22 mouse cellular contexts compared by ENCODE assay signal in the genomic region with DNA sequence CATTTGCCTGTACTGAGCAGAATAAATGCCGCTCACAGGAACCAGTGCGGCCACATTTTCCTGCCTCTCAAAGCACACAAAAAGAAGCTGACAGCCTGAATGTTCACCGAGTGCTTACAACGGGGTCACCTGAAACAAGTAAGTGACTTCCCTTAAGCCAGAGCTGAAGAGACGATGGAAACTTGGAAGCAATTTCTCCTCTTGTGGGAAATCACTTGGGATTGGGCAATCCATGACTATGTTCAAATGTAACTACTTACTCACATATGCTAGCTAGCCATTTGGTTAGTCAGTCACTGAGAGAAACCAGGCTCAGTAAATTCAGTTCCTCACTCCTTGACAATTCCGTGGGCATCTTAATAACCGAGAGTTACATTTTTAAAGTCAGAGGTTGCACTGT. TPM values are rescaled to one million over a fixed set of nuclear protein-coding genes. Genes with fewer than 3 reads are reported as not detected.
A peak's percentile ranks its signal among the peaks of the same experiment; 100 is the strongest.
DNase-seq lines count a peak whose midpoint lies in the region; ATAC-seq and TF ChIP-seq lines count a peak whose summit lies in the region.
"Had no signal": no experiment of that assay in that cellular context is flagged by ENCODE, and none has a peak within 500 bp of the region (broad histone marks: within the 10 kb centered on the region; RNA-seq: fewer than 3 reads in every experiment).

No protein-coding gene starts in this region.

- peak; percentile 26 to 43 for DNase-seq in lung, adult 18-20 months
- DNase-seq in lung, postnatal 10 days, result no peak
- peak; percentile 53 for DNase-seq in NIH3T3 (ENCODE audit: low read depth)
- peak; percentile 24 for DNase-seq in lung, postnatal 14 days
- peak; percentile 25 for DNase-seq in stomach, postnatal 0 days (ENCODE audit: low spot score)
- no peak for DNase-seq in cerebellum, postnatal 10 days
- DNase-seq in cerebellum, postnatal 14 days, result no peak
- DNase-seq: adrenal gland, postnatal 14 days; cerebellum, adult 2 months; cerebellum, postnatal 25 days; gastrocnemius, adult 2 months; gastrocnemius, postnatal 25 days; heart, postnatal 10 days; heart, postnatal 4 days had no signal

- WGBS in stomach, postnatal 0 days, result 66% methylated on average over 7 of the region's 7 CpGs

- no peaks in the 10 kb centered on the region for H3K36me3 ChIP-seq in stomach, postnatal 0 days (ENCODE audit: control insufficient read depth, insufficient read depth, low read length)
- H3K36me3 ChIP-seq: embryonic facial prominence, embryonic 12.5 days; hindbrain, embryonic 12.5 days had no signal

- TF ChIP-seq CTCF in stomach, postnatal 0 days (IDR thresholded peaks at IDR 0.05; ENCODE audit: low read depth), result no peak

- no peak for ATAC-seq in stomach, postnatal 0 days (ENCODE audit: low FRiP score, low TSS enrichment)
- ATAC-seq: forebrain, embryonic 14.5 days; hindbrain, embryonic 16.5 days; inflammation-experienced regulatory T-cells, adult 6 months had no signal

- H3K27me3 ChIP-seq in stomach, postnatal 0 days (ENCODE audit: control insufficient read depth, insufficient read depth, low read length), result no peaks in the 10 kb centered on the region
- H3K27me3 ChIP-seq: CH12.LX; embryonic facial prominence, embryonic 12.5 days; hindbrain, embryonic 12.5 days had no signal

- no peak overlapping the region for H3K4me3 ChIP-seq in stomach, postnatal 0 days (ENCODE audit: low read depth, low read length)
- H3K4me3 ChIP-seq: embryonic facial prominence, embryonic 12.5 days; gastrocnemius, adult 2 months; heart, embryonic 10.5 days; hindbrain, embryonic 12.5 days had no signal

- no peak overlapping the region for H3K9ac ChIP-seq in stomach, postnatal 0 days (ENCODE audit: low read length)
- H3K9ac ChIP-seq: embryonic facial prominence, embryonic 12.5 days; hindbrain, embryonic 12.5 days had no signal

- no peak overlapping the region for H3K4me2 ChIP-seq in stomach, postnatal 0 days (replicated peaks; ENCODE audit: low read depth)
- H3K4me2 ChIP-seq: embryonic facial prominence, embryonic 12.5 days; hindbrain, embryonic 12.5 days had no signal

- H3K9me3 ChIP-seq in stomach, postnatal 0 days (ENCODE audit: control insufficient read depth, low read length), result no peaks in the 10 kb centered on the region
- H3K9me3 ChIP-seq: embryonic facial prominence, embryonic 12.5 days; G1E; heart, embryonic 10.5 days; hindbrain, embryonic 12.5 days had no signal

- H3K4me1 ChIP-seq in stomach, postnatal 0 days (replicated peaks; ENCODE audit: control insufficient read depth, insufficient read depth), result no peaks in the 10 kb centered on the region

- H3K27ac ChIP-seq in stomach, postnatal 0 days (replicated peaks), result no peak overlapping the region
- H3K27ac ChIP-seq: embryonic facial prominence, embryonic 12.5 days; gastrocnemius, adult 2 months; heart, embryonic 10.5 days; hindbrain, embryonic 12.5 days had no signal

- no peak for TF ChIP-seq EP300 in stomach, postnatal 0 days (optimal IDR thresholded peaks at IDR 0.05)

RNA-seq across cellular contexts. Expression of a gene that starts 43.0 kb away (rescaled TPM):
- polyA plus RNA-seq in stomach, postnatal 0 days (2015; fragmentation: Nextera tagmentation; extraction: Ambion mirVana), result 16.9 and 19.0 TPM in 2 replicates

Comparison
In these comparisons a context has a peak if more than half of its experiments do, and no peak if none do; other contexts are left out.
1. DNase-seq: peak in lung, adult 18-20 months (2 of 2), NIH3T3 (single experiment), lung, postnatal 14 days (single experiment) and stomach, postnatal 0 days (single experiment); none in lung, postnatal 10 days (single experiment), cerebellum, postnatal 10 days (0 of 2) and cerebellum, postnatal 14 days (0 of 2).